Mouse (Mus musculus): Measurements from ENCODE around the gene Accsl. TPM values are rescaled to one million over a fixed set of nuclear protein-coding genes. Genes with fewer than 3 reads are reported as not detected.

The Accsl gene
- total and polyA plus RNA-seq, 3 experiments: 0.43 to 1.6 TPM; not detected in 1

DNA sequence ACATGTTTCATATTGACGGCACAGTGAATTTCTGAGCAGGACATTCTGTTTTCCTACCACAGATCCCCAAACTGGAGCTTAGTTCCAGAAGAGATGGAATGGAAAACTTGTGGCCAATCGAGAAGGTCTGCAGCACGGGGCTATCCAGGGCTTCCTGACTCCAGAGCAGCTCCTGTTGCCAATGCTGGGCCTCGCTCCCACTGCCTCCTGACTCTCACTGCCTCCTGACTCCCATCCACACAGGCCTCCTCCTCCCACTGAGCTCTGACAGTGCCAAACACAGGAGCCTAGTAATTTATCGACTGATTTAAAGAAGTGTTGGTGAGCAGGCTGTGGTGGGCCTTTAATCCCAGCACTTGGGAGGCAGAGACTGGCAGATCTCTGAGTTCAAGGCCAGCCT, 60.9 kb downstream of the Accsl start:
- DNase-seq: no peak

DNA sequence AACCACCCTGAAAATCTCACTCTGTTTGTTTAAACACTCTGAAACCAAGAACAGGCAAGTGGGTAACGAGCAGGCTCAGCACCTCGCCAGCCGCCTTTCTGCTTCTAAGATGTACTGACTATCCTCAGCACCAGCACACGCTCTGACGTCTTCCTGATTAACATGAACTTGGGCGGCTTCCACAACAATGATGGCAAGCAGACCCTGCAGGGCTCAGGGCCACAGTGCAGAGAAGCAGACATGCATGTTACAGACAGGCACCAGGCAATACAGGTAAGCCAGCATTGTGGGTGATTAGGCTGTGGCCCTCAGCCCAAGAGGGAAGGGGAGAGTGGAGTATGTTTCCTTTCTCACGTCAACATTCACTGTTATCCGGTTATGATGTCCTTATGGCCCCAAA, 61.5 kb downstream of the Accsl start:
- no peak for DNase-seq

GRCm38 (mm10) chr2:93806487-93807201, 62.3 kb downstream of the Accsl start:
- DNase-seq: no peak

DNA sequence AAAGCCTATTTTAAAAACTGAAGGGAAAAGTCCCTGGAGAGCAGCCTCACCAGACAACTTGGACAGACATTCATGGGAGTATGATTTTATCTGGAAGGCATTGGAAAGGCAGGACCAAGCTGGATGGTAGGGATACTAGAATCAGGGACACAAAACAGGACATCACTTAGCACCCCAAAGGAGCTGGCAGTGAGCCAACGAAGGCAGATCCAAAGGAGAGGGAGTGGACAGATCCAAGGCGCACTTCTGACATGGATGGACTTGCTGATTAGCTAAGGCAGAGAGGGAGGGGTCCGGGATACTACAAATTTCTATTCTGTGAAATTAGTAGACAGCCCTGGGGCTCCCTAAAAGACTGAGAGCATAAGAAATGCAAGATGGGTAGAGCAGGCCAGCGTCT, 63.4 kb downstream of the Accsl start:
- no peak for DNase-seq

Other genes starting within 250 kb of the Accsl start
- under 1 TPM; 0.26 to 0.62 TPM for gene Alx4, start 226.8 kb downstream of the Accsl start, total RNA-seq (2021)
- 0.51 and 0.68 TPM in 2 replicates for gene Alx4, start 226.8 kb downstream of the Accsl start, polyA plus RNA-seq (2012; rRNA removed)
- 10 to 100 TPM; 94.2 to 94.9 TPM for gene Ext2, start 46.6 kb downstream of the Accsl start, total RNA-seq (2021)
- 33.0 and 43.5 TPM in 2 replicates for gene Ext2, start 46.6 kb downstream of the Accsl start, polyA plus RNA-seq (2012; rRNA removed)
- 1 to 10 TPM; 8.9 to 9.6 TPM for gene Accs, start 19.2 kb downstream of the Accsl start, total RNA-seq (2021)
- gene Accs, start 19.2 kb downstream of the Accsl start, polyA plus RNA-seq (2012; rRNA removed): 15.2 and 16.7 TPM in 2 replicates
- 10 to 100 TPM; 38.1 to 50.3 TPM for gene Gm13889, start 88.0 kb upstream of the Accsl start, total RNA-seq (2021)
- gene Gm13889, start 88.0 kb upstream of the Accsl start, polyA plus RNA-seq (2012; rRNA removed): 62.0 and 80.6 TPM in 2 replicates
- not detected for gene Gm27027, start 127.2 kb upstream of the Accsl start, total RNA-seq (2021)
- not detected in 2 replicates for gene Gm27027, start 127.2 kb upstream of the Accsl start, polyA plus RNA-seq (2012; rRNA removed)
- 10 to 100 TPM; 51.6 to 53.7 TPM for gene Alkbh3, start 141.7 kb upstream of the Accsl start, total RNA-seq (2021)
- 35.9 and 45.8 TPM in 2 replicates for gene Alkbh3, start 141.7 kb upstream of the Accsl start, polyA plus RNA-seq (2012; rRNA removed)

Measured in adrenal gland, adult 2 months (tissue).